Mouse (Mus musculus) stomach, embryonic 14.5 days (tissue): ENCODE data around the gene Mast1. TPM values are rescaled to one million over a fixed set of nuclear protein-coding genes. Genes with fewer than 3 reads are reported as not detected.
A peak's percentile ranks its signal among the peaks of the same experiment; 100 is the strongest.

ENCODE experiments used
- ATAC-seq: fragments of 200-750 bp; cut with Nextera tagmentation; 2 replicates; pipeline ENCODE4 v1.8.0; 2017; ENCODE audit warnings: low read depth, moderate TSS enrichment; ENCODE audit not compliant: insufficient number of reproducible peaks, insufficient read depth, low FRiP score
- H3K27ac ChIP-seq: fragments of 300-500 bp; sonication (generic); 2 replicates; pipeline ENCODE4 v1.5.1; 2014; ENCODE audit warnings: mild to moderate bottlenecking, low read length, moderate library complexity, mixed read lengths
- H3K27me3 ChIP-seq: fragments of 300-500 bp; sonication (generic); 2 replicates; pipeline ENCODE4 v1.6.1; 2014; ENCODE audit warnings: low read length, control low read depth, mixed read lengths; ENCODE audit not compliant: control insufficient read depth, insufficient read depth
- H3K36me3 ChIP-seq: fragments of 300-500 bp; sonication (generic); 2 replicates; pipeline ENCODE4 v1.6.1; 2014; ENCODE audit warnings: mild to moderate bottlenecking, control low read depth, low read length, moderate library complexity, mixed read lengths; ENCODE audit not compliant: control insufficient read depth, insufficient read depth
- H3K4me1 ChIP-seq: fragments of 300-500 bp; sonication (generic); 2 replicates; pipeline ENCODE4 v1.6.1; 2014; ENCODE audit warnings: low read length, control low read depth, mixed read lengths; ENCODE audit not compliant: control insufficient read depth, insufficient read depth
- H3K4me2 ChIP-seq: fragments of 300-500 bp; sonication (generic); replicated peaks from 2 replicates; pipeline ENCODE4 v1.6.1; 2014; ENCODE audit warnings: low read depth, low read length, control low read depth
- H3K4me3 ChIP-seq: fragments of 300-500 bp; sonication (generic); 2 replicates; pipeline ENCODE4 v1.5.1; 2014; ENCODE audit warnings: low read depth, low read length, control low read depth
- H3K9ac ChIP-seq: fragments of 300-500 bp; sonication (generic); replicated peaks from 2 replicates; pipeline ENCODE4 v1.6.1; 2014; ENCODE audit warnings: low read depth, mild to moderate bottlenecking, control low read depth, low read length, moderate library complexity, mixed read lengths
- H3K9me3 ChIP-seq: fragments of 300-500 bp; sonication (generic); 2 replicates; pipeline ENCODE4 v1.6.1; 2016; ENCODE audit warnings: low read depth, low read length, control low read depth; ENCODE audit not compliant: control insufficient read depth
- WGBS: fragments of 180-500 bp; shearing (Covaris S2); extraction: QIAGEN DNeasy Blood & Tissue Kit; methylation state at CpG from one replicate; pipeline ENCODE4 v1.1.7; 2014; 5-methylcytosine and 5-hydroxymethylcytosine counted together
- polyA plus RNA-seq: library from polyadenylated mRNA; unstranded; fragments of >200 nt; fragmentation: Nextera tagmentation; extraction: Ambion mirVana; gene quantifications from 2 replicates; pipeline ENCODE4 v1.2.1, GENCODE M21; 2014

Gene Mast1
- polyA plus RNA-seq, 1 experiment from 2014 or later = 2.2 TPM

DNA sequence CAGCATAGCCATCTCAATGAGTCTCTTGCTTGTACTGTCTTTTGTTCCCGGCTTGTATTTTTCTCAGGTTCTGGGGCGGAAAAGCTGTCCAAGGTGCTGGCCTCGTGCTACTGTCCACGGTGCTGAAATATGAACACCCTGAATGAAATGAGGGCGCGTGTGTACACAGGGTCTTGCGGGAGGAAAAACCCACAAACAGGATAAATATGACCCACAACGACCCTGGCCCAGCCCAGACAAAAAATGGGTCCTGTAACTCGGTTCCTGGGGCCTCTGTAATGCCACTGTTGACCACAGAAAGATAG lies 10.0 kb upstream of the Mast1 start:
- Histone ChIP-seq H3K27me3 (peaks cover 30% of the 10 kb centered on the region), H3K36me3 (no peaks in the 10 kb centered on the region), H3K9ac (no peak overlapping the region), H3K4me1 (0 out of 2 replicates have a peak, but pooled peaks cover 6% of the 10 kb centered on the region), H3K9me3 (no peaks in the 10 kb centered on the region), H3K4me2 (no peak overlapping the region), H3K4me3 (no peak overlapping the region), H3K27ac (no peak overlapping the region)
- 0 out of 2 replicates have a peak, but pooled peaks have one; percentile 48 for ATAC-seq
- 15% methylated on average over 9 of the region's 9 CpGs for WGBS

DNA sequence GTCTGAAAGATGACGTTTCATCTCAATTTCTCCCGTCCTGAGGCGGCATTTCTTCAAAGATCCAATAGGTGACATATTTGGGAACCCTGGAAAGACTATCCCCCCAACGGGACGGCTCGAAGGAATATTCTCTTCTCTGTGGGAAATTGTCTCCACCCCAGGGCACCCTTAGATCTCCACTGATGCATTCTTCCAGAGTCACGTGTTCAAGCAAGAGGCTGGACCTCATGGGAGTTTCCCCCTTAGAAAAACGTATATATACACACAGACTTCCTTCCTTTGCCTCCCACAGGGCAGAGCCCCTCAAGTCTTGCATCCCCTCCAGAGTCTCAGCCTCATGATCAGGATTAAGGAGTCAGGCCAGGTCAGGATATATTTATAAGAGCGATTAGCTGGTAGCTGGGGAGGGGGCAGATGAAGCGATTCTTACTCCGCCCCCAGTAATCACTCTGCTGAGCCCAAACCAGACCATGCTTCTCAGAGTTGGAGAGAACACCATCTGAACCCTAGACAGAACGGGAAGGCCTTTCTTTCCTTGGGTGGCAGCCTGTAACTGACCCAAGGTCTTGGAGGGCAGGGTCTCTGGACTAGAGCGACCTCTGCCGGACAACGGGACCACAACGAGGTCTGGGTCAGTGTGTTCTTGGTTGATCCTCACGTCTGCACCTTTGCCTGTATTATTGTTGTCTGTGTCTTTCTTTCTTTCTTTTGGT lies 9.5 kb upstream of the Mast1 start, which contains the start of gene Rtbdn:
Gene Rtbdn (plus strand): TSS at position 464 of the 713 bp plus-strand sequence.
- Histone ChIP-seq H3K27ac (no peak within 1 kb of the TSS), H3K36me3 (no peaks in the 10 kb centered on the region), H3K9me3 (no peaks in the 10 kb centered on the region), H3K4me3 (peak within 1 kb of the TSS; percentile 34), H3K4me1 (0 out of 2 replicates have a peak, but pooled peaks cover 6% of the 10 kb centered on the region), H3K9ac (no peak within 1 kb of the TSS), H3K27me3 (peaks cover 30% of the 10 kb centered on the region), H3K4me2 (peak within 1 kb of the TSS; percentile 64)
- no peak for ATAC-seq
- WGBS = 14% methylated on average over 17 of the region's 17 CpGs

- H3K4me2 ChIP-seq = peak overlapping the region; percentile 64
- no peaks in the 10 kb centered on the region for H3K9me3 ChIP-seq
- no peaks in the 10 kb centered on the region for H3K36me3 ChIP-seq
- no peak overlapping the region for H3K27ac ChIP-seq
- 0 out of 2 replicates have a peak, but pooled peaks have one; percentile 51 for ATAC-seq
- 0 out of 2 replicates have a peak, but pooled peaks cover 6% of the 10 kb centered on the region for H3K4me1 ChIP-seq
- peak overlapping the region; percentile 34 for H3K4me3 ChIP-seq
- WGBS = under 1% methylated on average over 34 of the region's 67 CpGs
- no peak overlapping the region for H3K9ac ChIP-seq
- peaks cover 30% of the 10 kb centered on the region for H3K27me3 ChIP-seq
Measured at GRCm38 (mm10) chr8:84945633-84946527, 8.7 kb upstream of the Mast1 start.

DNA sequence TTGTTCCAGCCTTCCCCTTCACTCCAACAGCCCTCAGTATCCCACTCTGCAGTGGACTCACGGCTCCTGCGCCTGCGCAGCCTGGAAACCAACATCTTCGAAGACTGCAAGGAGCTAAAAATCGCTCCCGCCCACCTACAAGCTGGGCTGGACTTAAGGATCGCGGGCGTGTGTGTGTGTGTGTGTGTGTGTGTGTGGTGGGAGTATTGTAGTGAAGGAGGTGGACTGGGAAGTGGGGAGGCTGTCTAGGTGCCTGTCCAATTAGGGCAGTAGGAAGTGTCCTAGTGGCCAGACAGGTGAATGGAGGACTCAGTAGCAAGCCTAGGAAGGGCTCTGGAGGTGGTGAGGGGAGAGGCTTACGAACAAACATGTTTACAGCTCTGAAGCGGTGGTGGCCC lies 8.1 kb upstream of the Mast1 start:
- 9% methylated on average over 11 of the region's 11 CpGs for WGBS
- H3K4me1 ChIP-seq = 0 out of 2 replicates have a peak, but pooled peaks cover 6% of the 10 kb centered on the region
- no peaks in the 10 kb centered on the region for H3K36me3 ChIP-seq
- no peak for ATAC-seq
- H3K4me2 ChIP-seq = peak overlapping the region; percentile 64; the same call in 1 of the 2 replicates
- no peak overlapping the region for H3K4me3 ChIP-seq
- H3K9ac ChIP-seq = no peak overlapping the region
- peaks cover 30% of the 10 kb centered on the region for H3K27me3 ChIP-seq
- H3K27ac ChIP-seq = no peak overlapping the region
- H3K9me3 ChIP-seq = no peaks in the 10 kb centered on the region

- Histone ChIP-seq H3K27me3 (peaks cover 30% of the 10 kb centered on the region), H3K27ac (no peak overlapping the region), H3K4me3 (no peak overlapping the region), H3K9ac (no peak overlapping the region), H3K4me2 (peak overlapping the region; percentile 13; the same call in 1 of the 2 replicates), H3K9me3 (no peaks in the 10 kb centered on the region), H3K36me3 (no peaks in the 10 kb centered on the region), H3K4me1 (0 out of 2 replicates have a peak, but pooled peaks cover 6% of the 10 kb centered on the region)
- ATAC-seq = 0 out of 2 replicates have a peak, but pooled peaks have one; percentile 56
- WGBS = 5% methylated on average over 26 of the region's 26 CpGs
Measured at GRCm38 (mm10) chr8:84944478-84945160, 7.5 kb upstream of the Mast1 start.

DNA sequence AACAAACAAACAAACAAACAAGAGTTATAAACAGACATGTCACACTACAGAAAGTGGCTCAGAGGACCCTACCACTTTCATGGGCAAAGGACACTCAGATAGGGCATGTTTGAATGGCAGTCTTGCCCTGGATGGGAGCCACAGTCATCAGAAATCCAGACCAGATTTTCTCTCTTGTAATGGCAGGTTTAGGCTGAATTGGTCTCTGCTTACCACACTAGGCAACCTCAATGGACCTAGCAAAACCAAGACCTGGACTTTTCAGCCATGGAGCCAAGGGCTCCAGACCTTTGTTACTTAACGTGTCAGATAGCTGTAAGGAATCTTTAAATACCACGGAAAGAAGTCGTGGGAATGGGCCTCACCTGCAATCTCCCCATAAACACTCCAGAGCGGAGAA lies 6.5 kb upstream of the Mast1 start:
- Histone ChIP-seq H3K4me2 (no peak overlapping the region), H3K4me3 (no peak overlapping the region), H3K9me3 (no peaks in the 10 kb centered on the region), H3K27ac (no peak overlapping the region), H3K9ac (no peak overlapping the region), H3K27me3 (peaks cover 30% of the 10 kb centered on the region), H3K4me1 (0 out of 2 replicates have a peak, but pooled peaks cover 6% of the 10 kb centered on the region), H3K36me3 (no peaks in the 10 kb centered on the region)
- WGBS = 18% methylated on average over 4 of the region's 4 CpGs
- no peak for ATAC-seq

- Histone ChIP-seq H3K4me1 (peaks cover 6% of the 10 kb centered on the region; the same call in 1 of the 2 replicates), H3K9me3 (no peaks in the 10 kb centered on the region), H3K9ac (no peak overlapping the region), H3K4me2 (peak overlapping the region; percentile 68; the same call in 1 of the 2 replicates), H3K27me3 (peaks cover 37% of the 10 kb centered on the region), H3K27ac (no peak overlapping the region), H3K4me3 (no peak overlapping the region), H3K36me3 (no peaks in the 10 kb centered on the region)
- 61% methylated on average over 13 of the region's 13 CpGs for WGBS
- no peak for ATAC-seq
Measured at GRCm38 (mm10) chr8:84937620-84938485, 694 bp upstream of the Mast1 start.
